Mouse (Mus musculus) neural tube, embryonic 11.5 days (tissue): ENCODE data around the gene L1td1. TPM values are rescaled to one million over a fixed set of nuclear protein-coding genes. Genes with fewer than 3 reads are reported as not detected.
"Not testable (repeated sequence)": the region's sequence is repeated elsewhere in the genome, so short reads cannot be mapped to it uniquely, and the experiment has no call there.

Experiments
- ATAC-seq: fragments of 200-750 bp; cut with Nextera tagmentation; 2 replicates; pipeline ENCODE4 v1.8.0; 2017; ENCODE audit warnings: moderate number of reproducible peaks, mild to moderate bottlenecking, moderate TSS enrichment, moderate library complexity; ENCODE audit not compliant: insufficient read depth, low FRiP score, low TSS enrichment
- DNase-seq: peaks from one replicate; pipeline ENCODE4 v3.0.0-alpha.2; 2015; ENCODE audit warnings: low spot score
- H3K27ac ChIP-seq: fragments of 300-500 bp; sonication (generic); 2 replicates; pipeline ENCODE4 v1.5.1; 2014; ENCODE audit warnings: low read depth, mild to moderate bottlenecking, low read length
- H3K27me3 ChIP-seq: fragments of 300-500 bp; sonication (generic); 2 replicates; pipeline ENCODE4 v1.6.1; 2014; ENCODE audit warnings: mild to moderate bottlenecking, low read length, mixed read lengths; ENCODE audit not compliant: control insufficient read depth, insufficient read depth
- H3K36me3 ChIP-seq: fragments of 300-500 bp; sonication (generic); 2 replicates; pipeline ENCODE4 v1.6.1; 2014; ENCODE audit warnings: mild to moderate bottlenecking, low read length, moderate library complexity, mixed read lengths; ENCODE audit not compliant: control insufficient read depth, insufficient read depth
- H3K4me1 ChIP-seq: fragments of 300-500 bp; sonication (generic); 2 replicates; pipeline ENCODE4 v1.6.1; 2014; ENCODE audit warnings: low read length, mixed read lengths; ENCODE audit not compliant: control insufficient read depth, insufficient read depth
- H3K4me2 ChIP-seq: fragments of 300-500 bp; sonication (generic); 2 replicates; pipeline ENCODE4 v1.6.1; 2014; ENCODE audit warnings: low read depth, mild to moderate bottlenecking, moderate library complexity
- H3K4me3 ChIP-seq: fragments of 300-500 bp; sonication (generic); 2 replicates; pipeline ENCODE4 v1.5.1; 2014; ENCODE audit warnings: low read depth, low read length
- H3K9ac ChIP-seq: fragments of 300-500 bp; sonication (generic); 2 replicates; pipeline ENCODE4 v1.6.1; 2014; ENCODE audit warnings: mild to moderate bottlenecking, low read length
- H3K9me3 ChIP-seq: fragments of 300-500 bp; sonication (generic); 2 replicates; pipeline ENCODE4 v1.6.1; 2016; ENCODE audit warnings: low read length; ENCODE audit not compliant: control insufficient read depth
- WGBS: fragments of 180-500 bp; shearing (Covaris S2); extraction: QIAGEN DNeasy Blood & Tissue Kit; methylation state at CpG from one replicate; pipeline ENCODE4 v1.1.7; 2014; 5-methylcytosine and 5-hydroxymethylcytosine counted together
- polyA plus RNA-seq: library from polyadenylated mRNA; unstranded; fragments of >200 nt; fragmentation: Nextera tagmentation; extraction: Ambion mirVana; gene quantifications from 2 replicates; pipeline ENCODE4 v1.2.1, GENCODE M21; 2014

Gene L1td1
- polyA plus RNA-seq, 1 experiment from 2014 or later, result not detected

DNA sequence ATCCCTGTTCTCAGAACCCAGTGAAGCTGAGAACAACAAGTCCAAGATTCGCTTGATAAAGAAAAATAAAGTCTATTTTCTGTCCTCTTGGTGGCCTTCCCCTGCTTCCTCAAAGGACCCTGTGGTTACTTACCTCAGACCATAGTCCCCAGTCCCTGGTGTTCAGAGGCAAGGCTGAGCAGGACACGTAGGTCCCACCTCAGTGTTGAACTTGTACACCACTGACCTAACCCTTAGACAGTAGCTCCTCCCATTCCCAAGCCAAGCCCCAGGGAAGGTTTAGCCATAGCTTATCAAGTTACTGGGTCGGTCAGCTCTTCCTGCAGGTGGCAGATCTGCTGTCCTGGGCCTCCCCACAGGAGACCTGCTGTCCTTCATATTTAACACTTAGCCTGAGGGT, 27.6 kb upstream of the L1td1 start:
- H3K4me1 ChIP-seq, result no peaks in the 10 kb centered on the region
- H3K9me3 ChIP-seq, result no peaks in the 10 kb centered on the region
- DNase-seq (no peak), ATAC-seq (no peak)
- no peaks in the 10 kb centered on the region for H3K27me3 ChIP-seq
- H3K4me2 ChIP-seq, result no peak overlapping the region
- H3K9ac ChIP-seq, result no peak overlapping the region
- 61% methylated on average over 3 of the region's 3 CpGs for WGBS
- no peak overlapping the region for H3K4me3 ChIP-seq
- H3K36me3 ChIP-seq, result no peaks in the 10 kb centered on the region
- H3K27ac ChIP-seq, result no peak overlapping the region

- Histone ChIP-seq H3K4me3 (no peak overlapping the region), H3K9ac (no peak overlapping the region), H3K27ac (no peak overlapping the region), H3K36me3 (no peaks in the 10 kb centered on the region), H3K9me3 (no peaks in the 10 kb centered on the region), H3K4me1 (no peaks in the 10 kb centered on the region), H3K4me2 (no peak overlapping the region), H3K27me3 (no peaks in the 10 kb centered on the region)
- ATAC-seq (no peak), DNase-seq (no peak)
- 89% methylated on average over 3 of the region's 3 CpGs for WGBS
These were observed 26.4 kb upstream of the L1td1 start for GRCm38 (mm10) chr4:98700156-98700555.

- Histone ChIP-seq H3K9ac (no peak overlapping the region), H3K9me3 (no peaks in the 10 kb centered on the region), H3K4me3 (no peak overlapping the region), H3K27me3 (no peaks in the 10 kb centered on the region), H3K27ac (no peak overlapping the region), H3K36me3 (no peaks in the 10 kb centered on the region), H3K4me1 (no peaks in the 10 kb centered on the region), H3K4me2 (no peak overlapping the region)
- DNase-seq (peak; percentile 78), ATAC-seq (peak; percentile 71)
- 35% methylated on average over 12 of the region's 12 CpGs for WGBS
These were observed 24.2 kb upstream of the L1td1 start for GRCm38 (mm10) chr4:98702201-98702894.

DNA sequence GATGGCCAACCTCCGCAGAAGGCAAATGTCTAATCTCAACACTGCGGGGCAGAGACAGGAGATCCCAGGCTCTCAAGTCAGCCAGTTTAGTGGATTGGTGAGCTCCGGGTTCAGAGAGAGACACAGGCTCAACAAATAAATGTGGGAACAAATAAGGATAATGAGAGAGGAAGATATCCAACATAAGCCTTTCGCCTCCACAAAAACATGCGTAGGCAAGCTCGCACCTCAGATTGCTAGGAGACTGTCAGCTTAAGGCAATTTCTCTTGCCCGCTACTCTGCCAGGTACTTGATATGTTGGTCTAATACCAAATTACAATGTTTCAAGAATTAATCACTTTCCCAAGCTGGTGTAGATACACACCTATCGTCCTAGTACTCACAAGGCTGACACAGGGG, 15.6 kb upstream of the L1td1 start:
- ATAC-seq (no peak), DNase-seq (no peak)
- no peaks in the 10 kb centered on the region for H3K9me3 ChIP-seq
- H3K27me3 ChIP-seq, result no peaks in the 10 kb centered on the region
- H3K4me1 ChIP-seq, result no peaks in the 10 kb centered on the region
- H3K36me3 ChIP-seq, result no peaks in the 10 kb centered on the region
- no peak overlapping the region for H3K9ac ChIP-seq
- WGBS, result 92% methylated on average over 8 of the region's 8 CpGs
- no peak overlapping the region for H3K4me2 ChIP-seq
- H3K27ac ChIP-seq, result no peak overlapping the region
- no peak overlapping the region for H3K4me3 ChIP-seq

- DNase-seq (no peak), ATAC-seq (no peak)
- Histone ChIP-seq H3K9me3 (no peaks in the 10 kb centered on the region), H3K27ac (no peak overlapping the region), H3K4me3 (no peak overlapping the region), H3K4me1 (no peaks in the 10 kb centered on the region), H3K4me2 (no peak overlapping the region), H3K9ac (no peak overlapping the region), H3K27me3 (no peaks in the 10 kb centered on the region), H3K36me3 (no peaks in the 10 kb centered on the region)
- 89% methylated on average over 17 of the region's 17 CpGs for WGBS
These were observed 8.6 kb upstream of the L1td1 start for GRCm38 (mm10) chr4:98717735-98718546.

GRCm38 (mm10) chr4:98718547-98718917, 8.0 kb upstream of the L1td1 start:
- Histone ChIP-seq H3K4me2 (no peak overlapping the region), H3K9ac (no peak overlapping the region), H3K36me3 (no peaks in the 10 kb centered on the region), H3K27ac (no peak overlapping the region), H3K9me3 (no peaks in the 10 kb centered on the region), H3K4me1 (no peaks in the 10 kb centered on the region), H3K4me3 (no peak overlapping the region), H3K27me3 (no peaks in the 10 kb centered on the region)
- ATAC-seq (no peak), DNase-seq (no peak)
- WGBS, result 90% methylated on average over 10 of the region's 10 CpGs

DNA sequence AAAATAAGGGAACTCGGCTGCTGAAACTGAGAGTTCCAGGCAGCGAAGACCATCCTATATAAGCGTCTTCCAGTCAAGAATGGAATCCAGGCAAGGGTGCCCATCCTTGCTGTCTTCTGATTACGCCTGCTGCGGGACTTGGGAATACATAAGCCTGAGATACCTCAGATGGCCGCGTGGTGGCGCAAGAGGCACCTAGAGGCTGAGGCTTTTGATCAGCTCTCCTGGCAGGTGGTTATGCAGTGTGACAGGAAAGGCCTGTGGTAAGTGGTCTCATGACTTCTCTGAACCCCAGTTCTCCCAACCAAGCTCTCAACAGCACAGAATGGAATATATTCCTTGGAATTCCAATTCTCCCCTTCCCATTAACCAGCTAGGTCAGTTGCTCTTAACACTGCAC, 4.1 kb upstream of the L1td1 start:
- no peak overlapping the region for H3K4me3 ChIP-seq

DNA sequence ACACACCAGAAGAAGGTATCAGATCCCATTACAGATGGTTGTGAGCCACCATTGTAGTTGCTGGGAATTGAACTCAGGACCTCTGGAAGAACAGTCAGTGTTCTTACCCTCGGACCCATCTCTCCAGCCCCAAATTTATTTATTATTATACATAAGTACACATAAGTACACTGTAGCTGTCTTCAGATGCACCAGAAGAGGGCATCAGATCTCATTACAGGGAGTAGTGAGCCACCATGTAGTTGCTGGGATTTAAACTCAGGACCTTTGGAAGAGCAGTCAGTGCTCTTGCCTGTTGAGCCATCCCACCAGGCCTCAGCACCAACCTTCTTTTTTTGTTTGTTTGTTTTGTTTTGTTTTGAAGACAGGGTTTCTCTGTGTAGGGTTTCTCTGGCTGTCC, 1.9 kb upstream of the L1td1 start:
- WGBS, result 88% methylated on average over 1 of the region's 1 CpGs
- H3K36me3 ChIP-seq, DNase-seq, H3K9ac ChIP-seq, H3K9me3 ChIP-seq, H3K4me1 ChIP-seq, H3K4me3 ChIP-seq, ATAC-seq, H3K27ac ChIP-seq, H3K4me2 ChIP-seq: not testable (repeated sequence)
- peaks cover 31% of the 10 kb centered on the region for H3K27me3 ChIP-seq

More for the DNA sequence above, 4.1 kb upstream of the L1td1 start:
- no peak for ATAC-seq
- Histone ChIP-seq H3K4me2 (no peak overlapping the region), H3K27me3 (peaks cover 15% of the 10 kb centered on the region), H3K4me1 (no peaks in the 10 kb centered on the region), H3K9me3 (no peaks in the 10 kb centered on the region), H3K36me3 (no peaks in the 10 kb centered on the region), H3K9ac (no peak overlapping the region), H3K27ac (no peak overlapping the region)
- DNase-seq, result peak; percentile 84
- 10% methylated on average over 8 of the region's 8 CpGs for WGBS

GRCm38 (mm10) chr4:98725439-98725838, 1.1 kb upstream of the L1td1 start:
- Histone ChIP-seq H3K36me3 (no peaks in the 10 kb centered on the region), H3K4me3 (no peak overlapping the region), H3K9me3 (no peaks in the 10 kb centered on the region), H3K4me1 (peaks cover 6% of the 10 kb centered on the region; the same call in 1 of the 2 replicates), H3K4me2 (no peak overlapping the region), H3K27ac (no peak overlapping the region), H3K27me3 (peaks cover 31% of the 10 kb centered on the region), H3K9ac (no peak overlapping the region)
- WGBS, result 39% methylated on average over 4 of the region's 4 CpGs
- DNase-seq (no peak), ATAC-seq (no peak)
